10 mouse cellular contexts compared by ENCODE assay signal in genomic region chr2:147321036-147321435, GRCm38 (mm10). TPM values are rescaled to one million over a fixed set of nuclear protein-coding genes. Genes with fewer than 3 reads are reported as not detected.
DNase-seq lines count a peak whose midpoint lies in the region; ATAC-seq and TF ChIP-seq lines count a peak whose summit lies in the region.
"Had no signal": no experiment of that assay in that cellular context is flagged by ENCODE, and none has a peak within 500 bp of the region (broad histone marks: within the 10 kb centered on the region; RNA-seq: fewer than 3 reads in every experiment).

No protein-coding gene starts in this region.

- WGBS in heart, embryonic 10.5 days, result 16% methylated on average over 9 of the region's 9 CpGs
- 18% methylated on average over 9 of the region's 9 CpGs for WGBS in kidney, embryonic 14.5 days
- 8% methylated on average over 9 of the region's 9 CpGs for WGBS in small intestine, adult 2 months

- H3K36me3 ChIP-seq in heart, embryonic 10.5 days, result no peaks in the 10 kb centered on the region
- no peaks in the 10 kb centered on the region for H3K36me3 ChIP-seq in CH12.LX (replicated peaks in 1 of 2; ENCODE audit: control insufficient read depth in 1 of 2, insufficient read depth in 1 of 2, low read length in 1 of 2)
- no peaks in the 10 kb centered on the region for H3K36me3 ChIP-seq in kidney, embryonic 14.5 days (ENCODE audit: control insufficient read depth, insufficient read depth, low read length)
- no peaks in the 10 kb centered on the region for H3K36me3 ChIP-seq in small intestine, adult 2 months (ENCODE audit: control insufficient read depth, insufficient read depth, low read length)
- H3K36me3 ChIP-seq: limb, embryonic 15.5 days had no signal

- ATAC-seq in kidney, embryonic 14.5 days (ENCODE audit: low FRiP score, low TSS enrichment), result peak; percentile 46; the same call in 1 of the 2 replicates

- intact Hi-C loops in left cerebral cortex, postnatal 25 days (cut with DNase I), result loop anchor here (5.0 kb wide), 1 partner anchor 466 kb away; no protein-coding TSS in a partner anchor

- no peak overlapping the region for H3K9ac ChIP-seq in CH12.LX (ENCODE audit: insufficient read depth, low read depth)
- no peak overlapping the region for H3K9ac ChIP-seq in kidney, embryonic 14.5 days (ENCODE audit: low read depth, low read length)
- H3K9ac ChIP-seq: limb, embryonic 15.5 days had no signal

- H3K27me3 ChIP-seq in heart, embryonic 10.5 days (ENCODE audit: insufficient read depth, poor library complexity, severe bottlenecking), result peaks cover 13% of the 10 kb centered on the region
- peaks cover 40% of the 10 kb centered on the region for H3K27me3 ChIP-seq in CH12.LX (replicated peaks)
- H3K27me3 ChIP-seq in kidney, embryonic 14.5 days (ENCODE audit: control insufficient read depth, insufficient read depth, low read length), result no peaks in the 10 kb centered on the region
- no peaks in the 10 kb centered on the region for H3K27me3 ChIP-seq in small intestine, adult 2 months (ENCODE audit: control insufficient read depth, insufficient read depth, low read length)

- no peak for TF ChIP-seq POLR2A in CH12.LX (IDR thresholded peaks at IDR 0.05; ENCODE audit: low read depth, low read length)
- no peak for TF ChIP-seq POLR2A in brain, embryonic 14.5 days (IDR thresholded peaks at IDR 0.05; ENCODE audit: borderline replicate concordance, extremely low read depth, insufficient read depth, insufficient read length, poor library complexity, severe bottlenecking)
- no peak for TF ChIP-seq POLR2A in small intestine, adult 2 months (IDR thresholded peaks at IDR 0.05; ENCODE audit: low read depth, low read length)

- H3K4me1 ChIP-seq in heart, embryonic 10.5 days, result no peaks in the 10 kb centered on the region
- no peaks in the 10 kb centered on the region; a peak in 1 of 4 replicates for H3K4me1 ChIP-seq in CH12.LX (ENCODE audit: control insufficient read depth in 1 of 2, insufficient read depth in 2 of 2)
- H3K4me1 ChIP-seq in kidney, embryonic 14.5 days (ENCODE audit: control insufficient read depth, insufficient read depth, low read length), result no peaks in the 10 kb centered on the region
- no peaks in the 10 kb centered on the region for H3K4me1 ChIP-seq in small intestine, adult 2 months (ENCODE audit: control insufficient read depth, insufficient read depth, insufficient read length, low read length)
- H3K4me1 ChIP-seq: limb, embryonic 15.5 days had no signal

- in situ Hi-C loops in CH12.LX (cut with MboI; ENCODE audit: low pct_ligation_motif_present, low pct_unique_long_range_greater_than_20kb, low sequenced_read_pairs), result no loop called here

- peak; percentile 55 to 81 for TF ChIP-seq CTCF in CH12.LX (conservative IDR thresholded peaks at IDR 0.05 in 1 of 2, IDR thresholded peaks at IDR 0.05 in 1 of 2; ENCODE audit: low read depth in 2 of 2, low read length in 2 of 2)
- peak; percentile 68; the same call in 1 of the 2 replicates for TF ChIP-seq CTCF in brain, embryonic 14.5 days (IDR thresholded peaks at IDR 0.05; ENCODE audit: borderline replicate concordance, extremely low read depth, insufficient read depth, insufficient read length)
- peak; percentile 42; the same call in 1 of the 2 replicates for TF ChIP-seq CTCF in small intestine, adult 2 months (IDR thresholded peaks at IDR 0.05; ENCODE audit: extremely low read depth, insufficient read length, insufficient replicate concordance, low read depth, low read length)

- TF ChIP-seq RAD21 in CH12.LX (IDR thresholded peaks at IDR 0.05; ENCODE audit: low read depth, low read length), result peak; percentile 76

- H3K4me3 ChIP-seq in heart, embryonic 10.5 days, result no peak overlapping the region
- H3K4me3 ChIP-seq in CH12.LX (replicated peaks in 1 of 3; ENCODE audit: low read depth in 2 of 3, low read length in 2 of 3, poor library complexity in 1 of 3), result no peak overlapping the region
- H3K4me3 ChIP-seq in kidney, embryonic 14.5 days (ENCODE audit: low read length), result no peak overlapping the region
- H3K4me3 ChIP-seq in small intestine, adult 2 months (ENCODE audit: low read depth, low read length), result no peak overlapping the region
- H3K4me3 ChIP-seq: limb, embryonic 15.5 days had no signal

- no peaks in the 10 kb centered on the region for H3K9me3 ChIP-seq in heart, embryonic 10.5 days
- H3K9me3 ChIP-seq in CH12.LX (replicated peaks; ENCODE audit: low read length), result no peaks in the 10 kb centered on the region
- H3K9me3 ChIP-seq in kidney, embryonic 14.5 days (ENCODE audit: control insufficient read depth, low read length), result no peaks in the 10 kb centered on the region
- H3K9me3 ChIP-seq: limb, embryonic 15.5 days had no signal

- DNase-seq in heart, postnatal 4 days, result peak; percentile 22
- DNase-seq in heart, embryonic 10.5 days (ENCODE audit: low spot score), result no peak
- peak; percentile 56 for DNase-seq in CH12.LX (ENCODE audit: extremely low read depth)
- peak; percentile 62 for DNase-seq in brain, embryonic 14.5 days (ENCODE audit: low read depth)
- DNase-seq in left cerebral cortex, postnatal 25 days (ENCODE audit: low spot score in 2 of 2), result no peak
- no peak for DNase-seq in frontal cortex, postnatal 10 days (ENCODE audit: low spot score in 2 of 2)

- TF ChIP-seq EP300 in CH12.LX (IDR thresholded peaks at IDR 0.05; ENCODE audit: low read length), result no peak

- dilution Hi-C loops in CH12.LX (cut with MboI; ENCODE audit: extremely low pct_ligation_motif_present, extremely low pct_unique_long_range_greater_than_20kb, low sequenced_read_pairs), result no loop called here

- H3K27ac ChIP-seq in heart, embryonic 10.5 days, result no peak overlapping the region
- no peak overlapping the region for H3K27ac ChIP-seq in CH12.LX (ENCODE audit: insufficient read depth, low read depth)
- H3K27ac ChIP-seq in kidney, embryonic 14.5 days (ENCODE audit: low read depth, low read length), result no peak overlapping the region
- H3K27ac ChIP-seq in small intestine, adult 2 months (ENCODE audit: insufficient read depth, low read depth, low read length), result no peak overlapping the region
- H3K27ac ChIP-seq: limb, embryonic 15.5 days had no signal

- H3K4me2 ChIP-seq in CH12.LX (ENCODE audit: insufficient read depth, low read depth, poor library complexity, severe bottlenecking), result no peak overlapping the region
- no peak overlapping the region for H3K4me2 ChIP-seq in kidney, embryonic 14.5 days (replicated peaks; ENCODE audit: low read depth, low read length)
- H3K4me2 ChIP-seq: limb, embryonic 15.5 days had no signal

- H3K79me2 ChIP-seq in CH12.LX (replicated peaks; ENCODE audit: control insufficient read depth, extremely low read depth, insufficient read depth, poor library complexity, severe bottlenecking), result no peaks in the 10 kb centered on the region

TF ChIP-seq in CH12.LX, 34 proteins besides CTCF, POLR2A, EP300 and RAD21:
- no peak for TF ChIP-seq HCFC1 (IDR thresholded peaks at IDR 0.05; ENCODE audit: low read depth, low read length)
- peak; percentile 64 for TF ChIP-seq SMC3 (IDR thresholded peaks at IDR 0.05; ENCODE audit: low read depth, low read length)
- no peak for TF ChIP-seq PAX5 (IDR thresholded peaks at IDR 0.05; ENCODE audit: low read length)

RNA-seq across cellular contexts. Expression of gene Pax1, which starts 40.7 kb away (rescaled TPM):
- not detected for total RNA-seq in heart, postnatal 4 days (2021)
- 0.54 and 1.7 TPM in 2 replicates for polyA plus RNA-seq in heart, embryonic 10.5 days (2016; fragmentation: Nextera tagmentation; extraction: Ambion mirVana)
- not detected in 2 replicates for total RNA-seq in CH12.LX (2012; rRNA removed)
- not detected in 2 replicates for total RNA-seq in CH12.LX (2014; rRNA removed)
- not detected in 2 replicates for polyA plus RNA-seq in CH12.LX (2012; ENCODE audit: insufficient read length, low read depth)
- 0.55 and 0.85 TPM in 2 replicates for polyA plus RNA-seq in brain, embryonic 14.5 days (2012; rRNA removed)
- polyA plus RNA-seq in kidney, embryonic 14.5 days (2014; fragmentation: Nextera tagmentation; extraction: Ambion mirVana), result 0.07 TPM in 1 of 2 replicates, not detected in the other
- not detected in 2 replicates for polyA plus RNA-seq in small intestine, adult 2 months (2012; rRNA removed)
- not detected for total RNA-seq in left cerebral cortex, postnatal 25 days (2021)
- polyA plus RNA-seq: stomach, embryonic 16.5 days had no signal

Comparison
In these comparisons a context has a peak if more than half of its experiments do, and no peak if none do; other contexts are left out.
1. DNase-seq: peak in heart, postnatal 4 days (single experiment), CH12.LX (single experiment) and brain, embryonic 14.5 days (single experiment); none in heart, embryonic 10.5 days (single experiment), left cerebral cortex, postnatal 25 days (0 of 2) and frontal cortex, postnatal 10 days (0 of 2).
2. Peak in every context shown above with its lines, with median percentiles within 50 percentile points of each other: CTCF ChIP-seq.